Mouse (Mus musculus) cerebellum, adult 2 months (tissue): Measurements from ENCODE around the gene Lancl1.

Experiments
- CTCF ChIP-seq: fragments of 200-500 bp; IDR thresholded peaks from 2 replicates; pipeline ENCODE4 v1.5.1; 2011; ENCODE audit warnings: low read depth, mild to moderate bottlenecking, control low read depth, low read length, moderate library complexity, borderline replicate concordance; ENCODE audit not compliant: insufficient read depth
- POLR2A ChIP-seq: fragments of 200-500 bp; IDR thresholded peaks from 2 replicates; pipeline ENCODE4 v1.6.1; 2011; ENCODE audit warnings: low read length, control low read depth, borderline replicate concordance; ENCODE audit not compliant: insufficient read depth

- TF ChIP-seq CTCF (no peak), POLR2A (no peak)
Measured at GRCm38 (mm10) chr1:67045100-67045499, 6.4 kb upstream of the Lancl1 start.
